Mouse (Mus musculus): ENCODE measurements around the gene Ube2d3. TPM values are rescaled to one million over a fixed set of nuclear protein-coding genes. Genes with fewer than 3 reads are reported as not detected.
A peak's percentile ranks its signal among the peaks of the same experiment; 100 is the strongest.

Gene Ube2d3
- polyA plus RNA-seq, 1 experiment from 2014 or later = 298 TPM

GRCm38 (mm10) chr3:135498891-135499290, 60.9 kb downstream of the Ube2d3 start:
- Histone ChIP-seq H3K36me3 (replicated peaks; ENCODE audit: insufficient read depth, low read length) (no peaks in the 10 kb centered on the region), H3K4me1 (ENCODE audit: insufficient read depth) (no peaks in the 10 kb centered on the region; the same call in 1 of the 2 replicates), H3K9ac (replicated peaks) (no peak overlapping the region), H3K9me3 (ENCODE audit: low read length) (no peaks in the 10 kb centered on the region), H3K4me2 (ENCODE audit: low read depth, low read length) (no peak overlapping the region), H3K4me3 (ENCODE audit: low read depth, low read length) (no peak overlapping the region), H3K27me3 (ENCODE audit: insufficient read depth, low read length) (no peaks in the 10 kb centered on the region), H3K27ac (ENCODE audit: low read depth) (no peak overlapping the region)
- no peak for TF ChIP-seq EP300 (IDR thresholded peaks at IDR 0.05; ENCODE audit: low read depth)
- TF ChIP-seq CTCF (IDR thresholded peaks at IDR 0.05; ENCODE audit: low read depth) = no peak
- ATAC-seq = peak; percentile 51
- no peak for DNase-seq
- WGBS (ENCODE audit: insufficient replicate concordance) = 43% methylated on average over 5 of the region's 5 CpGs

GRCm38 (mm10) chr3:135503160-135503559, 65.2 kb downstream of the Ube2d3 start:
- Histone ChIP-seq H3K36me3 (replicated peaks; ENCODE audit: insufficient read depth, low read length) (no peaks in the 10 kb centered on the region), H3K4me1 (ENCODE audit: insufficient read depth) (no peaks in the 10 kb centered on the region; the same call in 1 of the 2 replicates), H3K4me2 (ENCODE audit: low read depth, low read length) (no peak overlapping the region), H3K9ac (replicated peaks) (no peak overlapping the region), H3K9me3 (ENCODE audit: low read length) (no peaks in the 10 kb centered on the region), H3K4me3 (ENCODE audit: low read depth, low read length) (no peak overlapping the region), H3K27ac (ENCODE audit: low read depth) (no peak overlapping the region), H3K27me3 (ENCODE audit: insufficient read depth, low read length) (no peaks in the 10 kb centered on the region)
- no peak for DNase-seq
- TF ChIP-seq CTCF (IDR thresholded peaks at IDR 0.05; ENCODE audit: low read depth) (no peak), EP300 (IDR thresholded peaks at IDR 0.05; ENCODE audit: low read depth) (no peak)
- no peak for ATAC-seq
- 84% methylated on average over 5 of the region's 5 CpGs for WGBS (ENCODE audit: insufficient replicate concordance)

GRCm38 (mm10) chr3:135505369-135505909, 67.5 kb downstream of the Ube2d3 start:
- Histone ChIP-seq H3K27ac (ENCODE audit: low read depth) (no peak overlapping the region), H3K4me1 (ENCODE audit: insufficient read depth) (no peaks in the 10 kb centered on the region; the same call in 1 of the 2 replicates), H3K4me3 (ENCODE audit: low read depth, low read length) (no peak overlapping the region), H3K9me3 (ENCODE audit: low read length) (no peaks in the 10 kb centered on the region), H3K4me2 (ENCODE audit: low read depth, low read length) (no peak overlapping the region), H3K27me3 (ENCODE audit: insufficient read depth, low read length) (no peaks in the 10 kb centered on the region), H3K9ac (replicated peaks) (no peak overlapping the region), H3K36me3 (replicated peaks; ENCODE audit: insufficient read depth, low read length) (no peaks in the 10 kb centered on the region)
- WGBS (ENCODE audit: insufficient replicate concordance) = 64% methylated on average over 10 of the region's 10 CpGs
- DNase-seq (peak; percentile 79), ATAC-seq (no peak)
- TF ChIP-seq EP300 (IDR thresholded peaks at IDR 0.05; ENCODE audit: low read depth) (no peak), CTCF (IDR thresholded peaks at IDR 0.05; ENCODE audit: low read depth) (peak; percentile 95)

- Histone ChIP-seq H3K4me1 (ENCODE audit: insufficient read depth) (no peaks in the 10 kb centered on the region), H3K27ac (ENCODE audit: low read depth) (no peak overlapping the region), H3K9me3 (ENCODE audit: low read length) (no peaks in the 10 kb centered on the region), H3K4me2 (ENCODE audit: low read depth, low read length) (no peak overlapping the region), H3K27me3 (ENCODE audit: insufficient read depth, low read length) (no peaks in the 10 kb centered on the region), H3K9ac (replicated peaks) (no peak overlapping the region), H3K36me3 (replicated peaks; ENCODE audit: insufficient read depth, low read length) (no peaks in the 10 kb centered on the region), H3K4me3 (ENCODE audit: low read depth, low read length) (no peak overlapping the region)
- ATAC-seq (no peak), DNase-seq (no peak)
- no peak for TF ChIP-seq CTCF (IDR thresholded peaks at IDR 0.05; ENCODE audit: low read depth)
- TF ChIP-seq EP300 (IDR thresholded peaks at IDR 0.05; ENCODE audit: low read depth) = no peak
- 79% methylated on average over 13 of the region's 13 CpGs for WGBS (ENCODE audit: insufficient replicate concordance)
Measured at GRCm38 (mm10) chr3:135505916-135506482, 68.0 kb downstream of the Ube2d3 start.

GRCm38 (mm10) chr3:135507506-135507905, 69.6 kb downstream of the Ube2d3 start:
- no peaks in the 10 kb centered on the region for H3K4me1 ChIP-seq (ENCODE audit: insufficient read depth)
- ATAC-seq = peak; percentile 25; the same call in 1 of the 2 replicates
- H3K9me3 ChIP-seq (ENCODE audit: low read length) = no peaks in the 10 kb centered on the region
- no peak for TF ChIP-seq CTCF (IDR thresholded peaks at IDR 0.05; ENCODE audit: low read depth)
- TF ChIP-seq EP300 (IDR thresholded peaks at IDR 0.05; ENCODE audit: low read depth) = no peak
- DNase-seq = no peak
- H3K27me3 ChIP-seq (ENCODE audit: insufficient read depth, low read length) = no peaks in the 10 kb centered on the region
- no peak overlapping the region for H3K9ac ChIP-seq (replicated peaks)
- H3K27ac ChIP-seq (ENCODE audit: low read depth) = no peak overlapping the region
- no peaks in the 10 kb centered on the region for H3K36me3 ChIP-seq (replicated peaks; ENCODE audit: insufficient read depth, low read length)
- H3K4me3 ChIP-seq (ENCODE audit: low read depth, low read length) = no peak overlapping the region
- WGBS (ENCODE audit: insufficient replicate concordance) = 69% methylated on average over 7 of the region's 7 CpGs
- H3K4me2 ChIP-seq (ENCODE audit: low read depth, low read length) = no peak overlapping the region

- Histone ChIP-seq H3K27me3 (ENCODE audit: insufficient read depth, low read length) (no peaks in the 10 kb centered on the region), H3K36me3 (replicated peaks; ENCODE audit: insufficient read depth, low read length) (no peaks in the 10 kb centered on the region; the same call in 1 of the 2 replicates), H3K4me1 (ENCODE audit: insufficient read depth) (no peaks in the 10 kb centered on the region), H3K9me3 (ENCODE audit: low read length) (no peaks in the 10 kb centered on the region), H3K27ac (ENCODE audit: low read depth) (no peak overlapping the region), H3K4me2 (ENCODE audit: low read depth, low read length) (no peak overlapping the region), H3K9ac (replicated peaks) (no peak overlapping the region), H3K4me3 (ENCODE audit: low read depth, low read length) (no peak overlapping the region)
- TF ChIP-seq EP300 (IDR thresholded peaks at IDR 0.05; ENCODE audit: low read depth) (no peak), CTCF (IDR thresholded peaks at IDR 0.05; ENCODE audit: low read depth) (no peak)
- WGBS (ENCODE audit: insufficient replicate concordance) = 60% methylated on average over 1 of the region's 1 CpGs
- ATAC-seq = no peak
- DNase-seq = no peak
Measured at GRCm38 (mm10) chr3:135508191-135508590, 70.2 kb downstream of the Ube2d3 start.

Data from liver, postnatal 0 days (tissue).